Mouse (Mus musculus) ES-E14 (cell line): ENCODE results near the gene Msmo1. TPM values are rescaled to one million over a fixed set of nuclear protein-coding genes. Genes with fewer than 3 reads are reported as not detected.

Source experiments
- DNase-seq: peaks from one replicate; pipeline ENCODE4 v3.0.0-alpha.2; 2013; ENCODE audit warnings: low read depth, low spot score
- H3K27ac ChIP-seq: 2 replicates; pipeline ENCODE4 v1.5.1; 2012; ENCODE audit warnings: low read depth, mild to moderate bottlenecking, low read length, moderate library complexity, mixed read lengths; ENCODE audit not compliant: poor library complexity, insufficient read depth, severe bottlenecking
- H3K36me3 ChIP-seq: 2 replicates; pipeline ENCODE4 v1.6.1; 2012; ENCODE audit warnings: mild to moderate bottlenecking, low read length, moderate library complexity, mixed read lengths; ENCODE audit not compliant: control insufficient read depth, poor library complexity, insufficient read depth, severe bottlenecking
- H3K4me1 ChIP-seq, 2 experiments: fragments of 150-350 bp in 1 of 2; sonication (generic) in 1 of 2; 2 replicates each; pipeline ENCODE4 v1.6.1; 2012; ENCODE audit warnings: low read length in 2 of 2, mild to moderate bottlenecking in 1 of 2, mixed read lengths in 1 of 2; ENCODE audit not compliant: control insufficient read depth in 2 of 2, insufficient read depth in 2 of 2, poor library complexity in 1 of 2
- H3K4me3 ChIP-seq, 2 experiments: fragments of 150-350 bp in 1 of 2; sonication (generic) in 1 of 2; 2 replicates each; pipeline ENCODE4 v1.5.1; 2012; ENCODE audit warnings: low read length in 2 of 2, low read depth in 1 of 2, mild to moderate bottlenecking in 1 of 2, mixed read lengths in 1 of 2; ENCODE audit not compliant: insufficient read depth in 1 of 2, poor library complexity in 1 of 2, severe bottlenecking in 1 of 2
- H3K9ac ChIP-seq: 2 replicates; pipeline ENCODE4 v1.6.1; 2012; ENCODE audit warnings: low read depth, mild to moderate bottlenecking, low read length, mixed read lengths; ENCODE audit not compliant: poor library complexity, insufficient read depth, severe bottlenecking
- H3K9me3 ChIP-seq: fragments of 150-350 bp; sonication (generic); 2 replicates; pipeline ENCODE4 v1.6.1; 2012; ENCODE audit warnings: low read depth, mild to moderate bottlenecking, low read length; ENCODE audit not compliant: control insufficient read depth, insufficient read depth
- CHD2 ChIP-seq: IDR thresholded peaks from 2 replicates; pipeline ENCODE4 v1.6.1; 2014; ENCODE audit warnings: mild to moderate bottlenecking, low read depth, low read length, inconsistent platforms
- HCFC1 ChIP-seq: IDR thresholded peaks from 2 replicates; pipeline ENCODE4 v1.6.1; 2012; ENCODE audit warnings: low read length, inconsistent platforms, borderline replicate concordance; ENCODE audit not compliant: insufficient read depth
- MAFK ChIP-seq: IDR thresholded peaks from 2 replicates; pipeline ENCODE4 v1.6.1; 2014; ENCODE audit warnings: mild to moderate bottlenecking, low read depth, low read length, inconsistent platforms; ENCODE audit not compliant: insufficient read depth
- ZC3H11A ChIP-seq: IDR thresholded peaks from 2 replicates; pipeline ENCODE4 v1.6.1; 2012; ENCODE audit warnings: low read depth, mild to moderate bottlenecking, inconsistent platforms, low read length, borderline replicate concordance
- ZNF384 ChIP-seq: IDR thresholded peaks from 2 replicates; pipeline ENCODE4 v1.6.1; 2012; ENCODE audit warnings: low read depth, low read length, inconsistent platforms
- in situ Hi-C, 2 experiments: fragments of 600-800 bp; cut with MboI; formaldehyde crosslinking; loops; one replicate each; pipeline ENCODE4 v1.15.1; 2025; ENCODE audit warnings: low sequenced_read_pairs in 2 of 2, inconsistent platforms in 1 of 2; ENCODE audit not compliant: unreplicated experiment in 2 of 2
- total RNA-seq: library from RNA; depleted of rRNA; stranded (reverse); fragments of 300-350 nt; gene quantifications from 2 replicates; pipeline ENCODE4 v1.2.3, GENCODE M21; 2012

Msmo1 gene
- total RNA-seq, 1 experiment: 83.7 TPM

GRCm38 (mm10) chr8:64769586-64769985, 36.0 kb upstream of the Msmo1 start:
- Histone ChIP-seq H3K4me1 (peaks cover 0 to 3% of the 10 kb centered on the region in 2 experiments; a peak in 3 of 4 replicates), H3K9me3 (no peaks in the 10 kb centered on the region), H3K27ac (no peak overlapping the region), H3K36me3 (no peaks in the 10 kb centered on the region), H3K9ac (no peak overlapping the region), H3K4me3 (no peak overlapping the region)
- TF ChIP-seq HCFC1 (no peak), MAFK (no peak), ZNF384 (no peak), CHD2 (no peak), ZC3H11A (no peak)
- DNase-seq: no peak
- in situ Hi-C loops: no loop called here

- in situ Hi-C loops: no loop called here
- Histone ChIP-seq H3K9me3 (no peaks in the 10 kb centered on the region), H3K4me3 (no peak overlapping the region), H3K27ac (no peak overlapping the region), H3K9ac (no peak overlapping the region), H3K36me3 (no peaks in the 10 kb centered on the region), H3K4me1 (peaks cover 0 to 3% of the 10 kb centered on the region in 2 experiments; a peak in 3 of 4 replicates)
- TF ChIP-seq MAFK (no peak), ZC3H11A (no peak), HCFC1 (no peak)
- DNase-seq: no peak
Measured at GRCm38 (mm10) chr8:64768645-64769044, 35.1 kb upstream of the Msmo1 start.

- Histone ChIP-seq H3K9me3 (no peaks in the 10 kb centered on the region), H3K9ac (no peak overlapping the region), H3K27ac (no peak overlapping the region), H3K36me3 (no peaks in the 10 kb centered on the region), H3K4me1 (peaks cover 0 to 3% of the 10 kb centered on the region in 2 experiments; a peak in 3 of 4 replicates), H3K4me3 (no peak overlapping the region)
- no peak for TF ChIP-seq ZNF384
- no peak for TF ChIP-seq HCFC1
- no peak for TF ChIP-seq ZC3H11A
- no peak for DNase-seq
- in situ Hi-C loops: no loop called here
Measured at GRCm38 (mm10) chr8:64767047-64767446, 33.5 kb upstream of the Msmo1 start.

- DNase-seq: no peak
- H3K9ac ChIP-seq: no peak overlapping the region
- H3K4me3 ChIP-seq: no peak overlapping the region
- in situ Hi-C loops: no loop called here
- no peaks in the 10 kb centered on the region; a peak in 1 of 4 replicates for H3K4me1 ChIP-seq
- no peaks in the 10 kb centered on the region for H3K9me3 ChIP-seq
- H3K36me3 ChIP-seq: peaks cover 4% of the 10 kb centered on the region; the same call in 1 of the 2 replicates
- TF ChIP-seq ZNF384 (no peak), CHD2 (no peak), ZC3H11A (no peak), MAFK (no peak), HCFC1 (no peak)
- H3K27ac ChIP-seq: no peak overlapping the region
Measured at GRCm38 (mm10) chr8:64764075-64764474, 30.5 kb upstream of the Msmo1 start.

GRCm38 (mm10) chr8:64762751-64763150, 29.2 kb upstream of the Msmo1 start:
- in situ Hi-C loops: no loop called here
- Histone ChIP-seq H3K4me3 (no peak overlapping the region), H3K9ac (no peak overlapping the region), H3K36me3 (peaks cover 4% of the 10 kb centered on the region; the same call in 1 of the 2 replicates), H3K4me1 (no peaks in the 10 kb centered on the region; a peak in 1 of 4 replicates), H3K27ac (no peak overlapping the region), H3K9me3 (no peaks in the 10 kb centered on the region)
- TF ChIP-seq ZC3H11A: no peak
- no peak for TF ChIP-seq HCFC1
- no peak for TF ChIP-seq MAFK
- no peak for TF ChIP-seq ZNF384
- no peak for TF ChIP-seq CHD2
- DNase-seq: no peak
